Mouse (Mus musculus) gastrocnemius, adult 18-20 months (tissue): ENCODE data around the gene Smpdl3b. TPM values are rescaled to one million over a fixed set of nuclear protein-coding genes. Genes with fewer than 3 reads are reported as not detected.
A peak's percentile ranks its signal among the peaks of the same experiment; 100 is the strongest.
"Not testable (repeated sequence)": the region's sequence is repeated elsewhere in the genome, so short reads cannot be mapped to it uniquely, and the experiment has no call there.

Experiments used
- DNase-seq: peaks from one replicate; pipeline ENCODE4 v3.0.0; 2021; ENCODE audit warnings: low spot score
- long read RNA-seq, 2 experiments: library from polyadenylated mRNA; stranded (forward); transcript quantifications; one replicate each; pipeline ENCODE4 v2.0.0; 2021
- total RNA-seq, 2 experiments: library from RNA; stranded (reverse); gene quantifications; 2 replicates each; pipeline ENCODE4 v1.2.3; 2021

Gene Smpdl3b
- 1 to 10 TPM in 1 of 2 experiments, under 1 TPM in 1; 0.48 to 1.2 TPM for total RNA-seq
- long read RNA-seq, experiment 1, partial matches to known transcripts, result 0 of 1 reads
- long read RNA-seq, experiment 1, other reads (novel, unspliced or antisense), result 0 of 1 reads
- long read RNA-seq, experiment 2, partial matches to known transcripts, result 0 of 1 reads
- long read RNA-seq, experiment 2, other reads (novel, unspliced or antisense), result 0 of 1 reads

- peak; percentile 77 for DNase-seq
Measured at GRCm38 (mm10) chr4:132756974-132757373, at the start of gene Smpdl3b. Gene Smpdl3b, minus strand, starts transcription at chr4:132757252.

- no peak for DNase-seq
Measured at GRCm38 (mm10) chr4:132806620-132807191, 49.7 kb upstream of the Smpdl3b start.

GRCm38 (mm10) chr4:132805599-132806197 is 48.6 kb upstream of the Smpdl3b start:
- DNase-seq, result no peak

- no peak for DNase-seq
Measured at GRCm38 (mm10) chr4:132805146-132805545, 48.1 kb upstream of the Smpdl3b start.

- no peak for DNase-seq
Measured at GRCm38 (mm10) chr4:132804331-132804730, 47.3 kb upstream of the Smpdl3b start.

GRCm38 (mm10) chr4:132803876-132804275 is 46.8 kb upstream of the Smpdl3b start:
- no peak for DNase-seq

- no peak for DNase-seq
Measured at GRCm38 (mm10) chr4:132803212-132803611, 46.2 kb upstream of the Smpdl3b start.

- DNase-seq, result no peak
Measured at GRCm38 (mm10) chr4:132802171-132802637, 45.2 kb upstream of the Smpdl3b start.

GRCm38 (mm10) chr4:132801176-132802077 is 44.4 kb upstream of the Smpdl3b start:
- no peak for DNase-seq

- DNase-seq, result no peak
Measured at GRCm38 (mm10) chr4:132799845-132800244, 42.8 kb upstream of the Smpdl3b start.

GRCm38 (mm10) chr4:132798666-132799065 is 41.6 kb upstream of the Smpdl3b start:
- not testable (repeated sequence) for DNase-seq

- no peak for DNase-seq
Measured at GRCm38 (mm10) chr4:132798028-132798427, 41.0 kb upstream of the Smpdl3b start.

GRCm38 (mm10) chr4:132797461-132797860 is 40.4 kb upstream of the Smpdl3b start:
- no peak for DNase-seq

- DNase-seq, result peak; percentile 69
Measured at GRCm38 (mm10) chr4:132796196-132796886, 39.3 kb upstream of the Smpdl3b start, which contains the start of gene Themis2. Gene Themis2, minus strand, starts transcription at chr4:132796387.

GRCm38 (mm10) chr4:132795171-132795570 is 38.1 kb upstream of the Smpdl3b start:
- DNase-seq, result no peak

GRCm38 (mm10) chr4:132794760-132795159 is 37.7 kb upstream of the Smpdl3b start:
- DNase-seq, result no peak

GRCm38 (mm10) chr4:132794028-132794427 is 37.0 kb upstream of the Smpdl3b start:
- DNase-seq, result no peak

GRCm38 (mm10) chr4:132793322-132794004 is 36.4 kb upstream of the Smpdl3b start:
- not testable (repeated sequence) for DNase-seq

GRCm38 (mm10) chr4:132789731-132790130 is 32.7 kb upstream of the Smpdl3b start:
- DNase-seq, result no peak

- DNase-seq, result no peak
Measured at GRCm38 (mm10) chr4:132785228-132785627, 28.2 kb upstream of the Smpdl3b start.
